Mouse (Mus musculus) heart, adult 11 months (tissue): Measurements from ENCODE around the gene Ogg1.

ENCODE experiments used
- DNase-seq: peaks from one replicate; pipeline ENCODE4 v3.0.0; 2022

The Ogg1 gene

DNA sequence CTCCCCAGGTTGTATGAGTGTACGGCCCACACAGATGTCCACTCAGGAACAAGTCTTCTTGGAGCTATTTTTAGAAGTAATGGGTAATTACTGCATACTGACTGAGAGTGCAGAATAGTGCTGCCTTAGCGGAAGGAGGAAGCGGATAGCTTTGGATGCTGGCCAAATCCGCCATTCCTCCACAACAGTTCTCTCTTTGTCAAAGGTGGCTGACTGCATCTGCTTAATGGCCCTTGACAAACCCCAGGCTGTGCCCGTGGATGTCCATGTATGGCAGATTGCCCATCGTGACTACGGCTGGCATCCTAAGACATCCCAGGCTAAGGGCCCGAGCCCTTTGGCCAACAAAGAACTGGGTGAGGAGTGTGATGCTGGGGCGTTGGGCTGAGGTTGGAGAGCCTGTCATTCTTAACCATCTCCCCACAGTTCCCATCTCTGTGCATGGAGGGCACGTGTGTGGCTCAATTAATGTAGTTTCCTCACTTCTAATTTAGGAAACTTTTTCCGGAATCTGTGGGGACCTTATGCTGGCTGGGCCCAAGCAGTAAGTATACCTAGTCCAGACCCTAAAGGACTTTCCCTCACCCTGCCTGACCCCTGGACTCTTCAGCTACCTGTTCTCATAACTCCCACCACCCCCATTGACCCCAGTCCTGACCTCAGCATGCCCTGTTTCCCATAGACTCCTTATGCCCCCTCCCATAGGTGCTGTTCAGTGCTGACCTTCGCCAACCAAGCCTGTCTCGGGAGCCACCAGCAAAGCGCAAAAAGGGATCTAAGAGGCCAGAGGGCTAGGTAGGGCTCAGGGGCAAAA is 6.6 kb downstream of the Ogg1 start:
- peak; percentile 95 for DNase-seq

DNA sequence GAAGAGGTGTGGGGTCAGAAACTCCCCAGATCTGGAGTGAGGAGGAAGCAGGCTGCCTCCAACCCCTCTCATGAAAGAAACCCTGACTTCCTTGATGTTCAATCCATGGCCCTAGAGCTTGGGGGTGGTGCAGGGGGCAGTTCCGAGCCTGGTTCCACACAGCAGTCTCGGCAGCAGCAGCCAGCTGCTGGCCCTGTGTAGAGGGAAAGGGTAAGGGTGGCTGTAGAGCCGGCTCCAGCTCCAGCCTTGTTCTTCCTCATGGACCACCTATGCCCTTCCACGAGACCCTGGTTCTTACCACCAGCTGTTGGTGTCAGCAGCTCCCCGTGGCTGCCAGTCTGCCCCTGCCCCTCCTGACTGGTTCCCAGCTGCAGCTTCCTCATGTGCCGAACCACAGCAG is 7.4 kb downstream of the Ogg1 start:
- peak; percentile 92 for DNase-seq

DNA sequence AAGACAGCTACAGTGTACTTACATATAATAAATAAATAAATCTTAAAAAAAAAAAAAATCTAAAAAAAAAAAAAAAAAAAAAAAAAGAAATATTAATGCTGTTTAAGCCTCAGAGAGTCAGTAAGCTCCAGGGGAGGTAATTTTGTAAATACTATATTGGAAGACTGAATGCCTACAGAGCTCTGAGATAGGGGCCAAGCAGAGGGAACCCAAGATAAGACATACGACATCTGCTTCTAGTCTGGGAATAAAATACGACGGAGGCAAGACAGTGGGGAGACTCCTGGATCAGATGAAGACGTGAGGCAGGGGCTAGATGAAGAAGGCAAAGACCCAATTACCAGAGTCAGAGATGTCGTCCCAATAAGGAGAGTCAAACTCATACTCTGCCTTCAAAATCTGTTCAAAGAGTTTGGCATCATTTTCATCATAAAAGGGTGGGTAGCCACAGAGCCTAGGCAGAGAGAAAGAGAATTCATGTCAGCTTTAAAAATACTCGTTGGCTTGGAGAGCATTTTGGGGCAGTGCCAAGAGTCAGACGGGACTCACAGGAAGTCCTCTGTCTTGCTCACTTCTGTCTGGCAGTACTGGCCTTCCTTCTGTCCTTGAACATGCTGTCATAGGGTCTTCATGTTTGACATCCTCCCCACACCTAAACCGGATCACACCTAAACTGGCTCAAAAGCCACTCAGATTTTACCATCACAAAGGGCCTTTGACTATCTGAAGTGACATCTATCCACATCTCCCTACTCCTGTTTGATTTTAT is 10.3 kb downstream of the Ogg1 start:
- DNase-seq = peak; percentile 92

DNA sequence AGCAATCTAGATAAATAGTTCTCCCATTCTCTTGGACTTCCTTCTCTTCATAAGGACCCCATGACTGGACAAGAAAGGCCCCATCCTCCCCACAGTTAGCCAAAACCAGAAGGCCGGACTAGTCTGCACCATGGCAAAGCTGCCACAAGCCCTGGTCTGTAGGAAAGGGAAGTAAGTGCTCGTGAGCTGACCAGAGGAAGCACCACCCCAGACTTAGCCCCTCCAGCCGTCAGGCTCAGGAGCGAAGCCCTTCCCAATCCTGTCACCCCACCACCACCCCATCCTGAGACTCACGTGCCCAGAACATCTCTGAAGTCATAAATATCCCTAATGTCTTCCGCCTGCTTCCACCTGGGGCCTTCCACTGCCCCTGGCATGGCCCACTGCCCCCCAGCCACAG is 14.8 kb downstream of the Ogg1 start:
- peak; percentile 98 for DNase-seq

DNA sequence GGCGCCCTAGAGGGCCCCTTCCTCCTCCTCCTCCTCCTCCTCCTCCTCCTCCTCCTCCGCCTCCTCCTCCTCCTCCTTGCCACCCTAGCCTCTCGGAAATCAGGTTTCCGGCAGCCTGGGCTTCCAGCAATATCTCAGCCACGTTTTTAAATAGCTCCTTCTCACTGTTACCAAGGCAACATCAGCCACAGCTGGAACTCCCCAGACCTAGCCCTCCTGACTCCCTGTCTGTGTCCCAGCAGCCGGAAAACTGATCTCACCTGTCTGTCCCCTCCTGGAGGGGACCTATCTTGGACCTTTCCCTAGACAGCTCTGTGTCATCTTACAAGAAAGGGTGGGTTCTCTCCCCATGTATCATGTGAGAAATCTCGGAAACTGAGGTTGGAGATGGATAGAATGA is 15.5 kb downstream of the Ogg1 start:
- DNase-seq = peak; percentile 94

DNA sequence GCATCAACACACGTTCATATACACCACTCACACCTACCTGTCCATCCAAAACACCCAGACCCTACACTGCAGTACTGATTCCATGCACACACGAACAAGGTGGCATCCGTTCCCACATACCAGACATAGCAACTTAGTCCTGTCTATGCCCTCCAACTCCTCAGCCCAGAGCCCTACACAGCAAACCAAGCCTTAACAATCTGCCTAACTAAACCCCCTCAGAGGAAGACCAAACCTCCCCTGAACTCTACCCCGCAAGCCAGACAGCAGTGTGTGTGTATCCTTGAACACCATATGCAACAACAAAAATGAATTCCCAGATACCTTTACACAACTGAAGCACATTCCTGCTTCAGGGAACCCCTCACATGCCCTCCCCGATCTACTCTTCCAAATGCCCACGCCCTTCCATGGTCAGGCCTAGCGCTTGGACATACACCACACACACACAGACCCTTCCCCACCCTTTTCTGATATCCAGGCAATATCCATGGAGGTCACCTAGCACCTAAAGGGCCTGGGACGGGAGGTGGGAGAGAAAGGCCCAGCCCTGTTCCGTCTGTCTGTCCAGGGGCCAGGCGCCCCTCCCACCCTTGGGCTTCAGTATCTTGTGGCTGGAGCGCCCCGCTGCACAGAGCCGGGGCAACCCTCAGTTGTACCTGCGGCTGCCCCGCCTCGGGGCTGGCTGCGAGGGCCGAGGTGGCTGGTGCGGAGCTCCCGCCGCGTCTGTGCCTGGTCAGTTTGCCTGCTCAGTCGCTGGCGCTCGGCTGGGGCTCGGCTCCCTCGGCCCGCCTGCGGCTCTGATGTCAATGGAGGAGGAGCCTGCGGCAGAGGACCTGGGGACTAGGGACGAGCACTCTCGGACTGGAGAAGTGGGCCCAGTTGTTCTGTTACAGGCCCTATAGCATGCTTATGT is 16.7 kb downstream of the Ogg1 start, which contains the start of gene Camk1:
TSS of gene Camk1 (minus strand) at position 808 of the 916 bp plus-strand sequence.
- peak; percentile 99 for DNase-seq

DNA sequence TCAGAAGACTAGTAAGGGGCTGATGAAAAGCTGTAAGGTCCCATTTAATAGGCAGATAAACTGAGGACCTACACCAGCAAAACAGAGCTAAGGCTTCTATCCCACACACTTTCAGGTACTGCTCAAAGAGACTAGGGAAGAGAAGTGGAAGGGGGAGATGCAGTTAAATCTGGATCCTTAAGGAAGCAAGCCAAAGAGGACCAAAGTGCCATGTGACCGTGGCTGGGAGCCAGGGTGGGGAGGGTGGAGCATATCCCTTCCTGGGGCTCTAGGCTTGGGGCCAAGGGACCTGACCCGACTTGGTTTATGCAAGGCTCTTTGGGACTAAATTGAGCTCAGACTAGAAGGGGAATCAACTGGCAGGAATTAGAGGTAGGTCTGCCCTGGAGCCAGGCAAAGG is 17.5 kb downstream of the Ogg1 start:
- peak; percentile 99 for DNase-seq

DNA sequence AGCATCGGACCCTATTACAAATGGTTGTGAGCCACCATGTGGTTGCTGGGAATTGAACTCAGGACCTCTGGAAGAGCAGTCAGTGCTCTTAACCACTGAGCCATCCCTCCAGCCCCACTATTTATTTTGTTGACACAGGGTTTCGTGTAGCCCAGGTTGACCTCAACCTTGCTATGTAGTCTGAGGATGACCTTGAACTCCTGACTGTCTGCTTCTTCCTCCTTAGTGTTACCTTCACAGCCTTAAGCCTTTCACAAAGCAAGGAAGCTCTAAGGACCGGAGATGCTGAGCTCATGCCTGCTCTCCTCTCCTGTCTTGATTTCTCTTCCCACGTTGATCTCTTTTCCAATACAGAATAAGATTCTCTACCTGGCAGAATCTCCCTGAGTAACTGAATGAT is 20.1 kb downstream of the Ogg1 start:
- DNase-seq = no peak

DNA sequence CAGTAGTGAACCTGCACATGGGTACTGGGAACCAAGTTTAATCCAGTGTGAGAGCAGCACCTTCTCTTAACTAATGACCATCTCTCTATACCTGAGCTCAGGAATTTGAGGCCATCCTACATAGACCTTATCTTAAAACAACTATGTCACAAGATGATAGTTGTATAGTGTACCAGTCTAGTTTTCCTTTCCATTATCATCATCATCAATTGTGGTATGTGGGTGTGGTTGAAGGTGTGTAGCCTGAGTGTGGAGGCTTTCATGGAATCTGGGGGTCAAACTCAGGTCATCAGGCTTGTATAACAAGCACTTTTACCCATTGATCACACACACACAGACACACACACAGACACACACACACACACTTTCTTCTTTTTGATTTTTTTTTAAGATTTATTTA is 23.8 kb downstream of the Ogg1 start:
- peak; percentile 55 for DNase-seq

DNA sequence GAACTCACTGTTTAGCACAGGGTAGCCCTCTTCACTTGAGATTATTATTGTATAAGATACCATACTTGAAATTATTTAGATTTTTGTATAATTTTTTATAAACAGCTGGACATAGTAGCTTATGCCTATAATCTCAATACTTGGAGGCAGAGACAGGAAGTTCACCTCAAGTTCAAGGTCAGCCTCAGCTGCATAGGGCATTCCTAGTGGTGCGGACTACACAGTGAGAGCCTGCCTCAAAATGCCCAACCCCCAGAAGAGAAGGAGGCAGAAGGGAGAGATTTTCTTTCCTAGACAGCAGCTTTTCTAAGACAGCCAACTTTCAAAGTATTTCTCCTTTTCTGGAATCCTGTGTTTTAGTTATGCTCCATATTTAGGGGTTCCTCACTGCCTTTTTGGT is 24.4 kb downstream of the Ogg1 start:
- no peak for DNase-seq

DNA sequence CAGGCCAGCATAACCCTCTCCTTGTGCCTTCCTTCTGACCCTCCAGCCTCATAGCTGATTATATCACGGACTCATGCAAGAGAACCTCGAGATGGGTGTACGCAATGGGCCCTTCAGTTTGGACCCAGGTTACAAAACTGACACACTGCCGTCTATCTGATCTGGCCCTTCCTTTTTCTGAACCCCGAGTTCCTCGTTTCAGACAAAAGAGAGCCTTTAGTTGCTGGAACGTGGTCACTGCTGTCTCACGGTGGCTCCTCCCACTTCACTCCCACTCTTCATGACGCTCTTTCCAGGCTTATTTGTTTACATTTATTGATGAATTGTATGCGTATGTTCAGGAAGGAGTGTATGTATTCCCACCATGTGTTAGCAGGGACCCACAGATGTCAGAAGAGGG is 24.9 kb downstream of the Ogg1 start:
- DNase-seq = peak; percentile 86

DNA sequence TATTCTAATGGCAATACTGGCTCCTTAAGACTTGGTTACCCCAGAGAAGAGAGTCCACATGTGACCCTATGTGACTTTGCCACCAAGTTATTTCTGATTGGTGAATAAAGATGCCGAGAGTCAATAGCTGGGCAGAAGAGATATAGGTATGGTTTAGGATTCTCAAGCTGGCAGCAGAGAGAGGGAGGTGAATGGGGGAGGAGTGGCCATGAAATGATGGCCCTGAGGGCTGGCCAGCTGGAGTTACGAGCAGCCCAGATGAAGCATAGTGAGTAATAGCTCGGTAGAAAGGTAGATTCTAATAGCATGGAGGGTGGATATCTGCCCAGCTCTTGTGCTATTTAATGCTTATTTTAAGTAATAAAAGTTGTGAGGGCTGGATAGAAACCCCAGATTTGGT is 26.0 kb downstream of the Ogg1 start:
- no peak for DNase-seq

DNA sequence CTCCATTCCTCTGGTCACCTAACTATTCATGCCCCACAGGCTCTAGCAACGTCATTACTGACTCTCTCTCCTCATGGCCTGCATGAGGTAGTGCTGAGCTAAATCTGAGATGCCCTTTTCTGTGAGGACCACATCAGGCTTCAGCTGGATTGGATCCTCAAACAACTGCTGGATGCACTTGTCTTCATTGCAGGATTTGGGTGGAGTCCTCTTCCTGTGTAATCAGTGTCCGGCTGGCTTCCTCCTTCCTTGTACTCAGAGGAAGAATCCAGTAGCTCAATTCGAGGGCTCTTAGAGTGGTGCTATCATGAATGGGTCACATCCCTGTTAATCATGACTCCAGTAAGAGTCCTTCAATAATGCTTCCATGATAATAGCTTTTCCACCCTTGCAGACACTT is 26.9 kb downstream of the Ogg1 start:
- peak; percentile 92 for DNase-seq

DNA sequence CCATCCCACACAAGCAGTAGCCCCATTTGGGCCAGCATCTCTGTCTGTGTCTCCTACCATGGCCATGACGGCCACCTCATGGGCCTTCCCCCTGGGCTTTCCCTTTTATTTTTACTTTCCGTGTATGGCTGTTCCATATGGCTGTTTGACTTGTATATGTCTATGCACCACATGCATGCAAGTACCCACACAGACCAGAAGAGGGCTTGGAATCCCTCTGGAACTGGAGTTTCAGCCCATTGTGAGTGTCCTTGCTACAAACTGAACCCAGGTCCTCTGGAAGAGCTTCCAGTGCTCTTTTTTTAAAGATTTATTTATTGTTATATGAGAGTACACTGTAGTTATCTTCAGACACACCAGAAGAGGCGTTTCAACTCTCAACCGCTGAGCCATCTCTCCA is 34.7 kb downstream of the Ogg1 start:
- DNase-seq = no peak

DNA sequence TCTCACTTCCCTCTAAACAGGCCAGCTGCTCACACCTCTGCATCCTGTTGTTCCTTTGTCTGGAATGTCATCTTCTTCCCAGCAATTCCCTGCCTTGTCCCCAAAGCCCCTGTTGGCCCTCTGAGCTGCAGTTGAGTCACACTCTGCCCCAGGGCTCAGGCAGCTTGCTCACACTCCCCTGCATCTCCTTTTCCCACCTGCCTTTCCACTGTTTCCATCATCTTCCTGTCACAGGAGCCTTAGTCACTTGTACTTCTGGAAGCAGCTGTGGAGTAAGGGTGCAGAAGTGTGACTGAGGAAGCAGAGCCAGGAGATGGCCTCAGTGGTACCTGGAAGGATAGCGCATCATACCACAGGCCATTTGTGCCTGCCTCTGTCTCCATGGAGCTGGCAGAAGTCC is 35.5 kb downstream of the Ogg1 start:
- peak; percentile 60 for DNase-seq

DNA sequence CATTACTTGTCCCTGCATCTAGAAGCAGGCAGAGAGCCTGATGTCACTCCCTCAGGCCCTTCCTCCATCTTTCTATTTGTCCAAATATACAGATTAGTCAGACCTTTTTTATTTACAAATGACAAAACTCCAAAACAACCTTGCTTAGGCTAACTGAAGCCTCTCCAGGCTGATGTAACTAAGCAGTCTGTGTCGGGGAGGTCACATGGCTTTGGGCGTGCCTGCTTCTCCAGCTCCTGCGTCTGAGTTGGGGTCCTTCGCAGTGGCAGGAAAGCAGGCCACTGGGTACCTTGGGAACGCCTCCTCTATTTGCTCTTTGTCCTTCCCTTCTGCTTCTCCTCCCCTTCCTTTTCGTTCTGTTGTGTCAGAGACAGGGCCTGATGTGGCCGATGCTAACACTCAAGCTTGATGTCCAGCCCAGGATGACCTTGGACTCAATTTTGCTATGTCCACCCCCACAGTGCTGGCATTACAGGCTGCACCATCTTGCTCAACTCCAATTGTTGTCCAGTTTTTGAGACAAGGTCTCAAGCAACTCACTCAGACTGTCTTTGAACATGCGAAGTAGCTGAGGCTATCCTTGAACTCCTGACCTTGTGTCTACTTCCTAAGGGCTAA is 37.9 kb downstream of the Ogg1 start:
- DNase-seq = peak; percentile 74

DNA sequence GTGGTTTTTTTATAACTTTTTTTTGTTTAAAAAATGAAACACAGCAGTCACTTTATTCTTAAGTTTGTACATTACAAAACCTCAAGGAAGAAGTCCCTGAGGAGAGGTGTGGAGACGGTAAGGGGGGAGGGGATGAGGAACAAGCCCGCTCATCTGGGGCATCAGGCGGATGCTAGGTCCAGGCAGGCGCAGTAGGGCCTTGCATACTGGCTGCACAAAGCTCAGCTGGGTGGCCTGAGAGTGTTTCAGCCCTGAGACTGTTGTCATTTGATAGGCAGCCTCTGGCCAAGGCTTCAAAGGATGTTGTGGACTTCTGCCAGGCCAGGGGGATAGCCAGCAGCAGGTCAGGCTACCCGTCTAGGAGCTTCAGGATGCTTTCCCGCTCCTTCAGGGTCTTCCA is 39.9 kb downstream of the Ogg1 start:
- peak; percentile 80 for DNase-seq

DNA sequence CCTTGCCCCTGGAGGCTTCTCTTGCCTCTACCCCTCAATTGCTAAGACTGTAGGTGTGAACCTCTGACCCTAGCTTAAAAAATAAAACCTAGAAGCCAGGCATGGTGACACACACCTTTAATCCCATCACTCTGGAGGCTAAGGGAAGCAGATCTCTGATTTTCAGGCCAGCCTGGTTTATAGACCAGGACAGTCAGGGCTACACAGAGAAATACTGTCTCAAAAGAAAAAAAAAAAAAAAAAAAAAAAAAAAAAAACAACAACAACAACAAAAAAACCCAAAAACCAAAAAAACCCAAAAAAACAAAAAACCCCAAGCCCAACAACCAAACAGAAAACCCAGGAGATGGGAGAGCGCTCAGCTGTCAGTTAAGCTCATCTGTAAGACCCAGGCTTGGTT is 40.8 kb downstream of the Ogg1 start:
- DNase-seq = no peak

DNA sequence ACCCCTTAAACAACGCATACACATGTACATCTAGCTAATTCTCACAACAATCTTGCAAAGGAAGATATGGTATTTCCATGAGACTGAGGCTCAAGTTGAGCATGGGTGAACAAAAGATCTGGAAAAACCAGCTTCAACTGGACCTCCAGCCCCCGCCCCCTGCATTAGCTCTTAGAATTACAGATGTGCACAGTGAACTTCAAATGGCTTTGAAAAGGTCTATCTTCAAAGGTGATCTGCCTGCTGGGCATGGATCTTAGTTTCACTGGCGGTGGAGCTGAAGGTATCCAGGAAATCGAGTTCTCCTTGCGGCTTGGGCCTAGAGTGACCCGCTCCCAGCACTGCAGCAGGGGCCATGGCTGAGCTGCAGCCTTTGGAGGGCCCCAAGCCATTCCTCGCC is 41.4 kb downstream of the Ogg1 start:
- peak; percentile 45 for DNase-seq

DNA sequence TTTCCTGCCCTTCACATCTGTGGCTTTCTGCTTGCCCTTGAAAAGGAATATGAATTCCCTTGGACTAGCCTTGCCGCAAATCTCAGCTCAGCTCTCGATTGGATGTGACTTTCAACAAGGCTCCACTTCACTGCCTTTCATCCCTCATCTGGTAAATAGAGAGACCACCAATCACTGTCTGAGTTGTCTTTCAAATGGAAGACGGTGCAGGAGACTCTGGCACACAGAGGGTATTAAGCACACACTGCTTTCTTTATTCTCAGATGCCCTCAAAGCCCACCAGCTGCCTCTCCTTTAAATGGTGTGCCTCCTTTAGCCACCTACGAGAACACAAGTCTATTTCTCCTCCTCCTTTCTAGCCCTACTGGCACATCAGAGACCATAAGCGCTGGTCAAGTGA is 41.8 kb downstream of the Ogg1 start:
- peak; percentile 73 for DNase-seq

DNA sequence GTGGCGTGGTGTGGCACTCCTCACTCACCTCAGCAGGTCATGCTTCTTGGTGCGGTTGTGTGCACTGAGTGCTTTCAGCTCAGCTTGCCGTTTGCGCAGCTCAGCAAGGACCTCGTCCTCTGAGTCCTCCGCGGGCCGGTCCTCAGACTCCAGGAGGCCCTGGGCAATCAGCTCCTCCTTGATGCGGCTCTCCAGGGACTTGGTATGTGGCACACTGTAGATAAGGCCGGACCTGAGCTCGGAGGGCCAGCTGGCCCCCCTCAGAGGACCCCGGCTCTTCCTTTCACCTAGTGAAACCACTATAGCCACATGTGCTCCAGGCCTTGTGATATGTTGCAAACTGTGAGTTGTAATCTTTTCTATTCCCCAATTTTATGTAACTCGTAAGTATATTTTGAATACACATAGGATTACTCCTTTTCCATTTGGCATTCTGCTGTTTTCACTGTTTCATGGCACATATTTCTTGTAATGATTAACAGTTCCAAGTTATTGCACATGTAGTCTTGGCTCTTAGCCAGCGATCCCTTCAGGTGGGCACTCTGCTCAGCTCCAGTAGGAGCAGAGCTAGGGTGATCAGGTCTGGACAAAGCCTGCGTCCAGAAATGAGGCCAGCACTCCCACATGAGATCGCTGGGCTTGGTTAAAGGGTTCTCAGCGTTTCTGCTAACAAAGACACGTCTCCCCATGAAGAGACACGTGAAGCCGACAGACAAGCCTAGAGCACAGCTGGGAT is 43.6 kb downstream of the Ogg1 start:
- DNase-seq = peak; percentile 80

DNA sequence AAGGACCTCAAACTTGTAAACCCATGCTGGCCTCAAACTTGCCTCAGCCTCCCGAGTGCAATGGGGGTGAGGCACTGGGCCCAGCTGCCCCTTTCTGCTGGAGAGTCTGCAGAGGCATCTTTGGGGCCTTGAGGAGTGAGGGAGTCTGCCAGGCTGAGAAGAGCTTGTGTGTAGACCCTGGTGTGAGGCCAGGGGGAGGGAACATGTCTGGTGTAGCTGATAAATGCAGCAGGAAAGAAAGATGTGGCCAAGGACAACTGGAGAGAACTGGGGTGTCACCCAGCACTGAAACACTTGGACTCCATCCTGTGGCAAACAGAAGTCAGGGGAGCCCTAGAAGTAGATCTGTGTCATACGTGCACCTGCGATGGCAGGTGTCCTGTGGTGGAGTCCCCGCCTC is 46.7 kb downstream of the Ogg1 start:
- no peak for DNase-seq
